Mouse (Mus musculus) mesoderm, embryonic 11.5 days (tissue): ENCODE measurements around the gene Bsph1.
"Not testable (repeated sequence)": the region's sequence is repeated elsewhere in the genome, so short reads cannot be mapped to it uniquely, and the experiment has no call there.

ENCODE experiments used
- DNase-seq: peaks from one replicate; pipeline ENCODE4 v3.0.0-alpha.2; 2012; ENCODE audit warnings: low read depth, low spot score

Gene Bsph1

GRCm38 (mm10) chr7:13450541-13450940, at the start of gene Bsph1:
Bsph1 (plus strand) TSS chr7:13450841.
- not testable (repeated sequence) for DNase-seq

GRCm38 (mm10) chr7:13511539-13511938, 60.9 kb downstream of the Bsph1 start:
- DNase-seq: no peak
